Mouse (Mus musculus) fibroblast of lung, adult 2 months (primary cell): ENCODE data around the gene Them7.

Experiments
- DNase-seq: peaks from one replicate; pipeline ENCODE4 v3.0.0-alpha.2; 2011; ENCODE audit warnings: low read depth

Gene Them7

GRCm38 (mm10) chr2:105311414-105311813, 87.3 kb downstream of the Them7 start:
- DNase-seq = no peak

- no peak for DNase-seq
Observed at GRCm38 (mm10) chr2:105311991-105312390, 87.9 kb downstream of the Them7 start.

- no peak for DNase-seq
Observed at GRCm38 (mm10) chr2:105313077-105313476, 89.0 kb downstream of the Them7 start.

DNA sequence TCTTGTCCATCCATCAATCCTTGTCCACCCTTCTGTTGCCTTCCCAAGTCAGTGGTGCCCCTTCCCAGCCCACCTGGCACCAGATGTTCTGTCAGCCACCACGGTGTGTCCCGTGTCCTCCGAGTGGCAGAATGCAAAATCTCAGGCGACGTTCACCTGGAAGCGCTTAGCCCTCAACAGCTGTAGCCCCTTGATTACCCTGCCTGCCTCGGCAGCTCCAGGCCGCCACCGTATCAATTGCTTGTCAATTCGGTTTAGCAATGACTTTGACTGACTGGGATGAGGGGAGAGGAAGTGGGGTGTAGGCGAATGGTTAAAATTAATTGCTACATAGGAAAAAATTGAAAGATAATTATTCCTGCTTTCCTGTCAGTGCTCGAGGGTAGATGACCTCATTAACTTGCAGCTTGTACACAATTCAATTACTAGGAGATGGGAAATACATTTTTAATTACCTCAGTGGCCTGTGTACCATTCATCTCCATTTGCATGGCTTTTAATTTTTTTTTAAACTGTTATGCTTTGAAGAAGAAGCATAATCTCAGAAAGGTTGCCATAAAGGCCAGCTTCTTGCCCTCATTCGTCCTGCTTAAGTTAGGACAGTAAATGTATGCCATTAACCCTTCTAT, 93.5 kb downstream of the Them7 start:
- DNase-seq = no peak

- DNase-seq = no peak
Observed at GRCm38 (mm10) chr2:105326067-105326466, 101.9 kb downstream of the Them7 start.

DNA sequence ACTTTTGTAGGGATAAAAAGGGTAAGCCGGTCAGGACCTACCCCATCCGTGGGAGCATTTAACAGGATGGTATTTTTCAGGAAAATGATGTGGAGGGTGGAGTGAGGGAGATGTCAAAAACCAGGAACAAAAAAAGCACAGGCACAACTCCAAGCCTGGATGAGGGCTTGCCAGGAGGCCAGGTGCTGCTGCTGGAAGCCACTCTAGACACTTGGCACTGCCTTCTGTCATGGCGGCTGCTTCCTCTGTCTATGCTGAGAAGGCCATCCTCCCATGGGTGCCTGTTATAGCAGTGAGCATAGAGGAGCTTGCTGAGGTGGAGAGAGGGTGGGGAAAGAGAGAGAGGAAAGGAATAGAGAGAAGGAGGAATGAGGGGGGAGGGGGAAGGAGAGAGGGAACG, 105.9 kb downstream of the Them7 start:
- DNase-seq = no peak

DNA sequence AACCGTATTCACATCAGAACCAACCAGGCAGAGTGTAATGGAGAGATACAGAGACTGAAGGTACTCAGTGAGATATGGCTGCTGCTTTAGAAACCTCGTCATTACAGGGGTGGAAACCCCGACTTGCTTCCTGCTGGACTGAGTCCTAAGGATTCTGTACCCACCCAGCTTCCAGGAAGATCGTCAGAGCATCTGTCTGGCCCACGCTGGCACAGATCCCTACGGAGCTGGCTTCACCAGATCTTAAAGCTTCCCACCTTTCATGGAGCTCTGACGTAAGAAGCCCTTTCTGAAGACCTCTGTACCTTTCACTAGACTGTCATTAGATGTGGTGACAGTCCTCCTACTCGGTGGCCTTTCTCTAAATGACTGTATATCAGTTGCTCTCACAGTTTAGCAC, 109.0 kb downstream of the Them7 start:
- DNase-seq = no peak

GRCm38 (mm10) chr2:105333976-105334713, 110.0 kb downstream of the Them7 start:
- DNase-seq = peak; percentile 27

GRCm38 (mm10) chr2:105335661-105336060, 111.5 kb downstream of the Them7 start:
- DNase-seq = no peak

DNA sequence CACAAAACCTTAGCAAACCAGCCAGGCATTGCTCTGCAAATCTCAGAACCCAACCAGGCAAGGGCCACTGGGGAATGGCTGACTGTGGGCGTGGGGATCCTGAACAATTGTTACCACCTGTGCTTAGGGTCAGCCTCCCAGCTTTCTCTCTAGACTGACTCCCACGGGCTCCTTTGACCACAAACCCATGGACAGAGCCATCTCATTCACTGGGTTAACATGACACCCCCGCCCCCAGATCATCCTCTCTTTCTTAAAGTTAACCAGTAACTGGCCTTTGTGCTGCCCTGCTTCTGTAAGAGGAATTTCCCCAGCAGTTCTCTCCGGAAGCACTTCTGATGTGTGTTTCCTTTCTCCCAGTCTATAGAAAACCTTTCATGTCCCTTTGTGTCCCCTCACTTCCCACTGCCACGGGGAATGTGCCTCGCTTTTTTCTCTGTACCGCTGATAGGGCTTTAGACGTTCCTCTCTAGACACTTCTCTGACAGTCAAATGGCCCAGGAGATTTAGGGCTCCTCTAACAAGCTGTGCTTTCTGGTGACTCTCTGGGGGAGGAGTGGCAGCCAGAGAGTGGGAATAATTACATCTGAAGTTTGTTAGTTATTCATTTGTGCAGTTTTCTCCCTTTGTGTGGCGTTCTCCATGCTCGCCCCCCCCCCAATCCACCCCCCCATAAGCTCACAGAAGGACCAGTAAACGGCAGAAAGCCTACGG, 112.4 kb downstream of the Them7 start:
- DNase-seq = no peak

- no peak for DNase-seq
Observed at GRCm38 (mm10) chr2:105337171-105337875, 113.2 kb downstream of the Them7 start.

DNA sequence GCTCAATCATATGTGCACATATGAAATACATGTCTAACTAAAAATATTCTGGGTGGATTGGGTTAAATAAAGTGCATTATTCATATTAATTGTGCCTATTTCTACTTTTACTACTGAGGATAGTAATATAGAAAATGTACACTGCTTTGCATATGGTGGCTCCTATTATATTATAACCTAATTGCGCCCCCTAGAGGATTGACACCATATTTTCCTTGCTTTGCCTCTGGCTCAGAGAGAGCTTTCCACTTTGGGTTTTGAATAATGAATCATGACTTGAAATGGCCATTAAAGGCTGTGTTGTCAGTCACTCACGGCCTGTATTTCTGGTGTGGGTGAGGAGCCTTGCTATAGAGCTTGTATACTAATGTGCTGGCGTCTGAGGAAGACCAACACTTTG, 115.9 kb downstream of the Them7 start:
- no peak for DNase-seq

GRCm38 (mm10) chr2:105348886-105349285, 124.8 kb downstream of the Them7 start:
- no peak for DNase-seq

DNA sequence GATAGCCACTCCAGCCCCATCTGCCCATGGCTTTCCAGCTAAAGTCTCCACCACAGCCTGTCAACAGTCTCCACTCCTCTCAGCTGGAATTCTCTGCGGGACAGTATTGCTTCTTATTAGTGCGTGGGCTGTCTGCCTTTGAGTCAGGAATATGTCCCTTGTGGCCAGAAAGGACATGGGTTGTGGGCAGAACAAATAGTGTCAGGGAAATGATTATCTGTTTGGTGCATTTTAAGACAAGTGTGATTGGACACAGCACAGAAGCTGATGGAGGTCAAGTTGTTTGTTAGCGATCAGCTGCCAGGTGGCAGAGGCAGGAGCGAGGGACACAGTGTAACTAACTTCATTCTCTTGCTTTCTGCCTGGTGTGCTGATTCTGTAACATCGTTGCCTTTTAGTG, 132.7 kb downstream of the Them7 start:
- DNase-seq = no peak

GRCm38 (mm10) chr2:105358040-105358439, 133.9 kb downstream of the Them7 start:
- DNase-seq = no peak

- no peak for DNase-seq
Observed at GRCm38 (mm10) chr2:105367623-105368022, 143.5 kb downstream of the Them7 start.

- DNase-seq = no peak
Observed at GRCm38 (mm10) chr2:105370240-105370639, 146.1 kb downstream of the Them7 start.

- no peak for DNase-seq
Observed at GRCm38 (mm10) chr2:105370698-105371097, 146.6 kb downstream of the Them7 start.

- no peak for DNase-seq
Observed at GRCm38 (mm10) chr2:105372156-105372555, 148.0 kb downstream of the Them7 start.

DNA sequence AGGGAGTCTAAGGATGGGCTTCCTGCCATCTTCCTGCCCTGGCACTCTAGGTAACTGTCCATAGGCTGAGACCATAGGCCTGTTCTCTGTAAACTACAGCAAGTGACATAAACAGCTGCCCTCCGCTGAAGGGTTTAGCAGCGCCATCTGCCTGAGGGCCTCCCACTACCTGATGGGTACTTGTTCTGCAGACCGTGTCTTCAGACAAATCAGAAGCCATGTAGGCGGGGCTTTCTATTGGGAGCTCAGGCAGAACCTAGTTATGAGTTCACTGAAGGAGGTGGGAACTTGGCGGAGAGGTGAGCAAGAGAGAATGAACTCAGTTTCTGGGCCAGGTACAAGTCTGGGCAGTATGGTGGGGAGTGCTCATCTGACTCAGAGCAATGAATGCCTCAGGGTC, 148.6 kb downstream of the Them7 start:
- DNase-seq = no peak

DNA sequence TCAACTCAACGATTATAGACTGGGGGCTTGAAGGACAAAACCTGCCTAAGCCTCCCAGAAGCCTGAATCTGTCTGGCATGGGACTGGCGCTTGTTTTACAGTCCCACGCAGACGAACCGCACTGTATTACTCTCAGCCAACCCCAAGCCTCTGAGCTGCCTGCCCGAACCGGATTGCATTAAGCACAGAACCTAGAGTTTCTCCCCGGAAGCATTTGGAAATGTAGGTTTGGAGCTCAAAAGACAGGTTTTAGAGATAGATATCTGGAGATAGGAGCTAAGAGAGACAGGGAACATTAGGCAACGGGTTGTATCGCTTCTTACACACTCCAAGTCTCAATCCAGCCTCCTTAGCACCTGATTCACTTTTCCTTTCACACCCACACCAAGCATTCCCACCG, 149.5 kb downstream of the Them7 start:
- DNase-seq = no peak

- no peak for DNase-seq
Observed at GRCm38 (mm10) chr2:105375261-105375660, 151.1 kb downstream of the Them7 start.

- no peak for DNase-seq
Observed at GRCm38 (mm10) chr2:105375705-105376104, 151.6 kb downstream of the Them7 start.
